Mouse (Mus musculus): Measurements from ENCODE around the gene Lgsn. TPM values are rescaled to one million over a fixed set of nuclear protein-coding genes. Genes with fewer than 3 reads are reported as not detected.

The Lgsn gene
- polyA plus RNA-seq, 1 experiment from 2014 or later, result not detected

GRCm38 (mm10) chr1:31196959-31197358 lies 20.8 kb downstream of the Lgsn start:
- H3K36me3 ChIP-seq (ENCODE audit: control insufficient read depth, insufficient read depth, low read length), result no peaks in the 10 kb centered on the region

DNA sequence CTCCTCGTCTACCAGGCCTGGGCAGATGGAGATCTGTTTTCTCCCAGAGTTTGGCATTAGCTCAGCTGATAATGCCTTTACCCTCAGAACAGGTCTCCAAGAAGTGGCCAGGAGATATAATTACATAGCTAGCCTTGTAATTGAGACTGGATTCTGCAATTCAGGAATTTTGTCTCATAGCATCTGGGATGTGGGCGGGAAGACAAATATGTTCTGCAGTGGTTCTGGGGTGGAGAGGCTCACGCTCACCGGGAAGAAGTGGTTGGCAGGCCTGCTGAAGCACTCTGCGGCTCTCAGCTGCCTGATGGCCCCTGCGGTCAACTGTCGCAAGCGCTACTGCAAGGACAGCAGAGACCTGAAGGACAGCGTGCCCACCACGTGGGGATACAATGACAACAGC lies 27.6 kb downstream of the Lgsn start:
- no peak for ATAC-seq (replicated peaks; ENCODE audit: insufficient number of reproducible peaks, low FRiP score, low TSS enrichment)

More at GRCm38 (mm10) chr1:31196959-31197358, 20.8 kb downstream of the Lgsn start:
- H3K4me1 ChIP-seq (ENCODE audit: control insufficient read depth, insufficient read depth, low read length), result no peaks in the 10 kb centered on the region
- H3K9me3 ChIP-seq (replicated peaks; ENCODE audit: control insufficient read depth, low read length), result no peaks in the 10 kb centered on the region
- no peak for ATAC-seq (replicated peaks; ENCODE audit: insufficient number of reproducible peaks, low FRiP score, low TSS enrichment)
- H3K9ac ChIP-seq (ENCODE audit: low read depth, low read length), result no peak overlapping the region
- no peak overlapping the region for H3K4me3 ChIP-seq (ENCODE audit: low read depth, low read length)
- H3K4me2 ChIP-seq, result no peak overlapping the region
- H3K27ac ChIP-seq (ENCODE audit: low read depth, low read length), result no peak overlapping the region
- 90% methylated on average over 3 of the region's 3 CpGs for WGBS (ENCODE audit: insufficient replicate concordance)
- no peaks in the 10 kb centered on the region for H3K27me3 ChIP-seq (ENCODE audit: control insufficient read depth, insufficient read depth, low read length)

GRCm38 (mm10) chr1:31205346-31205745 lies 29.1 kb downstream of the Lgsn start:
- H3K27me3 ChIP-seq (ENCODE audit: control insufficient read depth, insufficient read depth, low read length), result no peaks in the 10 kb centered on the region
- H3K27ac ChIP-seq (ENCODE audit: low read depth, low read length), result no peak overlapping the region
- no peak for ATAC-seq (replicated peaks; ENCODE audit: insufficient number of reproducible peaks, low FRiP score, low TSS enrichment)
- no peak overlapping the region for H3K9ac ChIP-seq (ENCODE audit: low read depth, low read length)
- H3K9me3 ChIP-seq (replicated peaks; ENCODE audit: control insufficient read depth, low read length), result no peaks in the 10 kb centered on the region
- H3K4me2 ChIP-seq, result no peak overlapping the region
- H3K4me1 ChIP-seq (ENCODE audit: control insufficient read depth, insufficient read depth, low read length), result no peaks in the 10 kb centered on the region
- H3K4me3 ChIP-seq (ENCODE audit: low read depth, low read length), result no peak overlapping the region
- no peaks in the 10 kb centered on the region for H3K36me3 ChIP-seq (ENCODE audit: control insufficient read depth, insufficient read depth, low read length)
- 76% methylated on average over 7 of the region's 7 CpGs for WGBS (ENCODE audit: insufficient replicate concordance)

More for the DNA sequence above, 27.6 kb downstream of the Lgsn start:
- 79% methylated on average over 10 of the region's 10 CpGs for WGBS (ENCODE audit: insufficient replicate concordance)
- Histone ChIP-seq H3K4me3 (ENCODE audit: low read depth, low read length) (no peak overlapping the region), H3K27ac (ENCODE audit: low read depth, low read length) (no peak overlapping the region), H3K9me3 (replicated peaks; ENCODE audit: control insufficient read depth, low read length) (no peaks in the 10 kb centered on the region), H3K9ac (ENCODE audit: low read depth, low read length) (no peak overlapping the region), H3K4me1 (ENCODE audit: control insufficient read depth, insufficient read depth, low read length) (no peaks in the 10 kb centered on the region), H3K36me3 (ENCODE audit: control insufficient read depth, insufficient read depth, low read length) (no peaks in the 10 kb centered on the region), H3K27me3 (ENCODE audit: control insufficient read depth, insufficient read depth, low read length) (no peaks in the 10 kb centered on the region), H3K4me2 (no peak overlapping the region)

- Histone ChIP-seq H3K9ac (ENCODE audit: low read depth, low read length) (no peak overlapping the region), H3K36me3 (ENCODE audit: control insufficient read depth, insufficient read depth, low read length) (no peaks in the 10 kb centered on the region), H3K27me3 (ENCODE audit: control insufficient read depth, insufficient read depth, low read length) (no peaks in the 10 kb centered on the region), H3K4me3 (ENCODE audit: low read depth, low read length) (no peak overlapping the region), H3K4me2 (no peak overlapping the region), H3K27ac (ENCODE audit: low read depth, low read length) (no peak overlapping the region), H3K4me1 (ENCODE audit: control insufficient read depth, insufficient read depth, low read length) (no peaks in the 10 kb centered on the region), H3K9me3 (replicated peaks; ENCODE audit: control insufficient read depth, low read length) (no peaks in the 10 kb centered on the region)
- ATAC-seq (replicated peaks; ENCODE audit: insufficient number of reproducible peaks, low FRiP score, low TSS enrichment), result no peak
- WGBS (ENCODE audit: insufficient replicate concordance), result 67% methylated on average over 3 of the region's 3 CpGs
Measured at GRCm38 (mm10) chr1:31205770-31206169, 29.6 kb downstream of the Lgsn start.

DNA sequence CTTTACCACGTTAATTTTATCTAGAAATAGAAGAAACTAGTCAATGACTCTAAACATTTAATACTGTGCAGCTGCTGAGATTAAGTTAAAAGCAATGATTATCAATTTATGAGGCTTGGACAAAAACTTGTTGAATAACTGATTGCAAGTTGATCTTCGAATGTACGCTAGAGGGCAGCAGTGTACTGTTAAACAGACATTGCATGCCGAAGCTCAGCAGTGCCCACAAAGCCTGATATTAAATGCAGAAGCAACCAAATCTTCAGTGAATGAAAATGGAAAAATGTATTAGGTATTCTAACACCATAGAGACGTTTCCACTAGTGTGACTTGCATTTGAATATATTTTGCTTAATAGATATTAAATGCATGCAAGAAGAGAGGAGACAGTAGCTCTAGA lies 33.9 kb downstream of the Lgsn start:
- Histone ChIP-seq H3K4me3 (ENCODE audit: low read depth, low read length) (no peak overlapping the region), H3K27me3 (ENCODE audit: control insufficient read depth, insufficient read depth, low read length) (no peaks in the 10 kb centered on the region), H3K27ac (ENCODE audit: low read depth, low read length) (no peak overlapping the region), H3K9me3 (replicated peaks; ENCODE audit: control insufficient read depth, low read length) (no peaks in the 10 kb centered on the region), H3K36me3 (ENCODE audit: control insufficient read depth, insufficient read depth, low read length) (no peaks in the 10 kb centered on the region), H3K4me1 (ENCODE audit: control insufficient read depth, insufficient read depth, low read length) (no peaks in the 10 kb centered on the region), H3K4me2 (no peak overlapping the region), H3K9ac (ENCODE audit: low read depth, low read length) (no peak overlapping the region)
- WGBS (ENCODE audit: insufficient replicate concordance), result 2% methylated on average over 5 of the region's 5 CpGs
- no peak for ATAC-seq (replicated peaks; ENCODE audit: insufficient number of reproducible peaks, low FRiP score, low TSS enrichment)

GRCm38 (mm10) chr1:31214831-31215230 lies 38.6 kb downstream of the Lgsn start:
- Histone ChIP-seq H3K4me3 (ENCODE audit: low read depth, low read length) (no peak overlapping the region), H3K4me2 (no peak overlapping the region), H3K9ac (ENCODE audit: low read depth, low read length) (no peak overlapping the region), H3K27ac (ENCODE audit: low read depth, low read length) (no peak overlapping the region), H3K36me3 (ENCODE audit: control insufficient read depth, insufficient read depth, low read length) (no peaks in the 10 kb centered on the region), H3K27me3 (ENCODE audit: control insufficient read depth, insufficient read depth, low read length) (no peaks in the 10 kb centered on the region), H3K9me3 (replicated peaks; ENCODE audit: control insufficient read depth, low read length) (no peaks in the 10 kb centered on the region), H3K4me1 (ENCODE audit: control insufficient read depth, insufficient read depth, low read length) (no peaks in the 10 kb centered on the region)
- 61% methylated on average over 1 of the region's 1 CpGs for WGBS (ENCODE audit: insufficient replicate concordance)
- no peak for ATAC-seq (replicated peaks; ENCODE audit: insufficient number of reproducible peaks, low FRiP score, low TSS enrichment)

DNA sequence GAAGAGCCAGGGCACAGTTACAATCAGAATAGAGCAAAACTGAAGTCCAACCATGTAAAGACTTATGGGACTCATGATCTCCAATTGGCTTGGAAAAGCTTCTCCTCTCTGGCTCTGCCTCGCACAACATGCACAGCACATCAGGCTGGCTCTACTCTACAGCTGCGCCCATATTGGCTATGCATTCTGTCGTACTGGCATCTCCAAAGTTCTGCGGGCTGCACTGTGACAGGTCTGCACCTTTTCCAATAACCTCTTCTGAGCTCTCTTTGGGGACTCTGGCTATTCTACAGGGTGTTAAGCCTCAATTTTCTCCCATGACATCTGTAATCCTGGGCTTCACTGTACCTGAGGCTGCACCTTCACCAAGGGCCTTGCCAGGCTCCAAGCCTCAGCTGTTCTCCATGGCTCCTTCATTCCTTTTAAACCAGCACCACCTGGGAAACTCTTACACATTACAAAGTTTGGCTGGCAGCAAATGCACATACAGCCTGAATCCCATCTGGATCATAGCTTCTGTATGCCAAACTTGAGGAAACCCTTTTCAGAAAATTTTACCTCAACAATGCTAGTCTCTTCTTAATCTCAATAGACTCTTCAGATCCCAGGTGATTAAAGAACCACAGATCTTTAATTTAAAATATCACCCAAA lies 44.5 kb downstream of the Lgsn start:
- no peaks in the 10 kb centered on the region for H3K27me3 ChIP-seq (ENCODE audit: control insufficient read depth, insufficient read depth, low read length)
- H3K36me3 ChIP-seq (ENCODE audit: control insufficient read depth, insufficient read depth, low read length), result no peaks in the 10 kb centered on the region
- no peaks in the 10 kb centered on the region for H3K4me1 ChIP-seq (ENCODE audit: control insufficient read depth, insufficient read depth, low read length)
- no peaks in the 10 kb centered on the region for H3K9me3 ChIP-seq (replicated peaks; ENCODE audit: control insufficient read depth, low read length)
- H3K4me3 ChIP-seq (ENCODE audit: low read depth, low read length), result no peak overlapping the region
- H3K4me2 ChIP-seq, result no peak overlapping the region
- no peak for ATAC-seq (replicated peaks; ENCODE audit: insufficient number of reproducible peaks, low FRiP score, low TSS enrichment)
- H3K27ac ChIP-seq (ENCODE audit: low read depth, low read length), result no peak overlapping the region
- 85% methylated on average over 4 of the region's 4 CpGs for WGBS (ENCODE audit: insufficient replicate concordance)
- no peak overlapping the region for H3K9ac ChIP-seq (ENCODE audit: low read depth, low read length)

- Histone ChIP-seq H3K9me3 (replicated peaks; ENCODE audit: control insufficient read depth, low read length) (no peaks in the 10 kb centered on the region), H3K4me1 (ENCODE audit: control insufficient read depth, insufficient read depth, low read length) (no peaks in the 10 kb centered on the region), H3K27me3 (ENCODE audit: control insufficient read depth, insufficient read depth, low read length) (no peaks in the 10 kb centered on the region), H3K9ac (ENCODE audit: low read depth, low read length) (no peak within 1 kb of the TSS), H3K4me2 (no peak within 1 kb of the TSS), H3K4me3 (ENCODE audit: low read depth, low read length) (no peak within 1 kb of the TSS), H3K36me3 (ENCODE audit: control insufficient read depth, insufficient read depth, low read length) (no peaks in the 10 kb centered on the region), H3K27ac (ENCODE audit: low read depth, low read length) (no peak within 1 kb of the TSS)
- no peak for ATAC-seq (replicated peaks; ENCODE audit: insufficient number of reproducible peaks, low FRiP score, low TSS enrichment)
- 72% methylated on average over 7 of the region's 7 CpGs for WGBS (ENCODE audit: insufficient replicate concordance)
Measured at GRCm38 (mm10) chr1:31222564-31222963, 46.4 kb downstream of the Lgsn start, which contains the start of the genes 4931428L18Rik and Pih1d3. 4931428L18Rik (minus strand) TSS chr1:31222684. Pih1d3 (plus strand) TSS chr1:31222838.

- Histone ChIP-seq H3K9ac (ENCODE audit: low read depth, low read length) (no peak overlapping the region), H3K36me3 (ENCODE audit: control insufficient read depth, insufficient read depth, low read length) (no peaks in the 10 kb centered on the region), H3K27me3 (ENCODE audit: control insufficient read depth, insufficient read depth, low read length) (no peaks in the 10 kb centered on the region), H3K27ac (ENCODE audit: low read depth, low read length) (no peak overlapping the region), H3K4me1 (ENCODE audit: control insufficient read depth, insufficient read depth, low read length) (no peaks in the 10 kb centered on the region), H3K9me3 (replicated peaks; ENCODE audit: control insufficient read depth, low read length) (no peaks in the 10 kb centered on the region), H3K4me3 (ENCODE audit: low read depth, low read length) (no peak overlapping the region), H3K4me2 (no peak overlapping the region)
- ATAC-seq (replicated peaks; ENCODE audit: insufficient number of reproducible peaks, low FRiP score, low TSS enrichment), result no peak
Measured at GRCm38 (mm10) chr1:31233319-31234036, 57.3 kb downstream of the Lgsn start.

Measured in heart, embryonic 11.5 days (tissue).